12 mouse cellular contexts compared by ENCODE assay signal in the genomic region with DNA sequence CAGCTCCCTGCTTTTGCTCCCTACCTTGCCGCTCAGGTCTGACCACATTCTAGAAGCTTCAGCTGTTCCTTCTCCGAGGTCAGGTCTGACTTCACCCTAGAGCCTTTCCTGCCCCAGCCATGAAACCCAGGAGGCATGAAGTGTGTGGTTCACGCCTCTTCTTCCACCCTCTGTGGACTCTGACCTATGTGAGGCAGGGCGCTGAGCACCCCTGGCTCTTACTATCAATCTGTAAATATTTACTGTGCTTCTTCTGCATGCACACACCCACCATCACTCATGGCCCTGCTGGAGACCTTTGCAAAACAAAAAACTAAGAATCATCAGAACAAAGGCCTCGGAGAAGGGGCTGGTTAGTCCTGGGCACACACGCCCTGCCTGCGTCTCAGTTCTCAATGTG. TPM values are rescaled to one million over a fixed set of nuclear protein-coding genes. Genes with fewer than 3 reads are reported as not detected.
DNase-seq lines count a peak whose midpoint lies in the region; ATAC-seq lines count a peak whose summit lies in the region.
"Had no signal": no experiment of that assay in that cellular context is flagged by ENCODE, and none has a peak within 500 bp of the region (broad histone marks: within the 10 kb centered on the region; RNA-seq: fewer than 3 reads in every experiment).

No protein-coding gene starts in this region.

- no peaks in the 10 kb centered on the region for H3K36me3 ChIP-seq in midbrain, embryonic 10.5 days
- H3K36me3 ChIP-seq in midbrain, embryonic 14.5 days (ENCODE audit: control insufficient read depth, insufficient read depth, low read length): no peaks in the 10 kb centered on the region
- no peaks in the 10 kb centered on the region for H3K36me3 ChIP-seq in intestine, embryonic 14.5 days (ENCODE audit: control insufficient read depth, insufficient read depth, low read length)
- no peaks in the 10 kb centered on the region for H3K36me3 ChIP-seq in limb, embryonic 10.5 days
- H3K36me3 ChIP-seq in stomach, embryonic 15.5 days: no peaks in the 10 kb centered on the region
- no peaks in the 10 kb centered on the region for H3K36me3 ChIP-seq in forebrain, embryonic 13.5 days (ENCODE audit: poor library complexity, severe bottlenecking)

- ATAC-seq in midbrain, embryonic 14.5 days (ENCODE audit: low FRiP score, low TSS enrichment): no peak
- ATAC-seq in intestine, embryonic 14.5 days (replicated peaks; ENCODE audit: low FRiP score, low TSS enrichment, low read depth): peak; percentile 75
- ATAC-seq in stomach, embryonic 15.5 days (ENCODE audit: insufficient read depth, low FRiP score, low read depth): peak; percentile 72
- no peak for ATAC-seq in forebrain, embryonic 13.5 days
- ATAC-seq: activated CD4-positive, CD25-positive, alpha-beta regulatory T cell, adult 4 months had no signal

- WGBS in midbrain, embryonic 10.5 days: 75% methylated on average over 7 of the region's 7 CpGs
- 78% methylated on average over 7 of the region's 7 CpGs for WGBS in midbrain, embryonic 14.5 days
- 53% methylated on average over 7 of the region's 7 CpGs for WGBS in intestine, embryonic 14.5 days
- 78% methylated on average over 7 of the region's 7 CpGs for WGBS in limb, embryonic 10.5 days
- 53% methylated on average over 7 of the region's 7 CpGs for WGBS in stomach, embryonic 15.5 days
- 76% methylated on average over 7 of the region's 7 CpGs for WGBS in forebrain, embryonic 13.5 days

- DNase-seq in midbrain, embryonic 10.5 days (ENCODE audit: low spot score): no peak
- DNase-seq in midbrain, embryonic 14.5 days: no peak
- no peak for DNase-seq in intestine, embryonic 14.5 days (ENCODE audit: low spot score)
- DNase-seq in limb, embryonic 10.5 days (ENCODE audit: low spot score): no peak
- no peak for DNase-seq in heart, adult 8-10 months (ENCODE audit: low spot score)
- no peak for DNase-seq in adrenal gland, adult (ENCODE audit: inconsistent age in 2 of 2, low spot score in 1 of 2)
- DNase-seq: right cerebral cortex, adult 18-20 months had no signal

- 0 out of 2 replicates have a peak overlapping the region, but pooled peaks have one; percentile 4 for H3K27ac ChIP-seq in midbrain, embryonic 10.5 days (replicated peaks)
- H3K27ac ChIP-seq in midbrain, embryonic 14.5 days (replicated peaks; ENCODE audit: low read depth, low read length): no peak overlapping the region
- H3K27ac ChIP-seq in intestine, embryonic 14.5 days (ENCODE audit: low read depth): no peak overlapping the region
- H3K27ac ChIP-seq in limb, embryonic 10.5 days: peak overlapping the region; percentile 53
- H3K27ac ChIP-seq in stomach, embryonic 15.5 days: peak overlapping the region; percentile 58
- no peak overlapping the region for H3K27ac ChIP-seq in forebrain, embryonic 13.5 days

- no peak overlapping the region for H3K4me2 ChIP-seq in midbrain, embryonic 14.5 days (ENCODE audit: low read length)
- 0 out of 2 replicates have a peak overlapping the region, but pooled peaks have one; percentile 1 for H3K4me2 ChIP-seq in intestine, embryonic 14.5 days (ENCODE audit: low read length)
- 0 out of 2 replicates have a peak overlapping the region, but pooled peaks have one; percentile 13 for H3K4me2 ChIP-seq in stomach, embryonic 15.5 days
- H3K4me2 ChIP-seq in forebrain, embryonic 13.5 days: no peak overlapping the region
- H3K4me2 ChIP-seq: heart, embryonic 11.5 days had no signal

- peaks cover 29% of the 10 kb centered on the region for H3K4me1 ChIP-seq in midbrain, embryonic 10.5 days
- peaks cover 11% of the 10 kb centered on the region; the same call in 1 of the 2 replicates for H3K4me1 ChIP-seq in midbrain, embryonic 14.5 days (ENCODE audit: control insufficient read depth, insufficient read depth, low read length)
- peaks cover 23% of the 10 kb centered on the region for H3K4me1 ChIP-seq in intestine, embryonic 14.5 days (replicated peaks; ENCODE audit: control insufficient read depth, insufficient read depth, low read length)
- H3K4me1 ChIP-seq in limb, embryonic 10.5 days: peaks cover 49% of the 10 kb centered on the region
- H3K4me1 ChIP-seq in stomach, embryonic 15.5 days: peaks cover 27% of the 10 kb centered on the region
- H3K4me1 ChIP-seq in forebrain, embryonic 13.5 days: peaks cover 21% of the 10 kb centered on the region

- H3K27me3 ChIP-seq in midbrain, embryonic 10.5 days (ENCODE audit: low read depth, poor library complexity, severe bottlenecking): peaks cover 14% of the 10 kb centered on the region
- no peaks in the 10 kb centered on the region for H3K27me3 ChIP-seq in midbrain, embryonic 14.5 days (ENCODE audit: control insufficient read depth, insufficient read depth, low read length)
- H3K27me3 ChIP-seq in intestine, embryonic 14.5 days (replicated peaks; ENCODE audit: control insufficient read depth, insufficient read depth, low read length): no peaks in the 10 kb centered on the region
- no peaks in the 10 kb centered on the region for H3K27me3 ChIP-seq in limb, embryonic 10.5 days (ENCODE audit: low read depth, poor library complexity, severe bottlenecking)
- no peaks in the 10 kb centered on the region for H3K27me3 ChIP-seq in stomach, embryonic 15.5 days (replicated peaks)
- peaks cover 3% of the 10 kb centered on the region; the same call in 1 of the 2 replicates for H3K27me3 ChIP-seq in forebrain, embryonic 13.5 days

- no peak overlapping the region for H3K4me3 ChIP-seq in midbrain, embryonic 10.5 days
- H3K4me3 ChIP-seq in midbrain, embryonic 14.5 days (replicated peaks; ENCODE audit: low read depth, low read length): no peak overlapping the region
- no peak overlapping the region for H3K4me3 ChIP-seq in intestine, embryonic 14.5 days (ENCODE audit: low read depth, low read length)
- H3K4me3 ChIP-seq in limb, embryonic 10.5 days: no peak overlapping the region
- H3K4me3 ChIP-seq in stomach, embryonic 15.5 days (replicated peaks): no peak overlapping the region
- H3K4me3 ChIP-seq in forebrain, embryonic 13.5 days: no peak overlapping the region
- H3K4me3 ChIP-seq: myocyte had no signal

- H3K9ac ChIP-seq in midbrain, embryonic 14.5 days (replicated peaks; ENCODE audit: low read length): no peak overlapping the region
- no peak overlapping the region for H3K9ac ChIP-seq in intestine, embryonic 14.5 days (ENCODE audit: low read length)
- H3K9ac ChIP-seq in stomach, embryonic 15.5 days: no peak overlapping the region
- H3K9ac ChIP-seq in forebrain, embryonic 13.5 days: no peak overlapping the region

- H3K9me3 ChIP-seq in midbrain, embryonic 10.5 days (replicated peaks): no peaks in the 10 kb centered on the region
- H3K9me3 ChIP-seq in midbrain, embryonic 14.5 days (ENCODE audit: control insufficient read depth, low read length): no peaks in the 10 kb centered on the region
- H3K9me3 ChIP-seq in intestine, embryonic 14.5 days (ENCODE audit: control insufficient read depth, low read length): no peaks in the 10 kb centered on the region
- H3K9me3 ChIP-seq in limb, embryonic 10.5 days (replicated peaks): 0 out of 2 replicates have a peak, but pooled peaks cover 3% of the 10 kb centered on the region
- H3K9me3 ChIP-seq in stomach, embryonic 15.5 days: no peaks in the 10 kb centered on the region
- H3K9me3 ChIP-seq in forebrain, embryonic 13.5 days (replicated peaks): no peaks in the 10 kb centered on the region

RNA-seq across cellular contexts. Expression of gene Rbfox2, which starts 31.6 kb away (rescaled TPM):
- polyA plus RNA-seq in midbrain, embryonic 10.5 days (2016; fragmentation: Nextera tagmentation; extraction: Ambion mirVana): 35.7 and 59.4 TPM in 2 replicates
- polyA plus RNA-seq in midbrain, embryonic 14.5 days (2014; fragmentation: Nextera tagmentation; extraction: Ambion mirVana): 195 and 282 TPM in 2 replicates
- polyA plus RNA-seq in intestine, embryonic 14.5 days (2014; fragmentation: Nextera tagmentation; extraction: Ambion mirVana): 67.8 and 72.2 TPM in 2 replicates
- polyA plus RNA-seq in limb, embryonic 10.5 days (2016; fragmentation: Nextera tagmentation; extraction: Ambion mirVana): 45.8 and 62.6 TPM in 2 replicates
- polyA plus RNA-seq in stomach, embryonic 15.5 days (2015; fragmentation: Nextera tagmentation; extraction: Ambion mirVana): 54.2 and 56.8 TPM in 2 replicates
- polyA plus RNA-seq in forebrain, embryonic 13.5 days (2015; fragmentation: Nextera tagmentation; extraction: Ambion mirVana): 116 and 122 TPM in 2 replicates
- 100 to 1,000 TPM in 2 of 4 experiments, 10 to 100 TPM in 2; 87.6 to 108 (median 101) TPM for total RNA-seq in heart, adult 8-10 months (2022)

Comparison
In these comparisons a context has a peak if more than half of its experiments do, and no peak if none do; other contexts are left out.
1. H3K27ac ChIP-seq: peak in midbrain, embryonic 10.5 days (single experiment), limb, embryonic 10.5 days (single experiment) and stomach, embryonic 15.5 days (single experiment); none in midbrain, embryonic 14.5 days (single experiment), intestine, embryonic 14.5 days (single experiment) and forebrain, embryonic 13.5 days (single experiment).
2. ATAC-seq: peak in intestine, embryonic 14.5 days (single experiment) and stomach, embryonic 15.5 days (single experiment); none in midbrain, embryonic 14.5 days (single experiment) and forebrain, embryonic 13.5 days (single experiment).
3. H3K4me2 ChIP-seq: peak in intestine, embryonic 14.5 days (single experiment) and stomach, embryonic 15.5 days (single experiment); none in midbrain, embryonic 14.5 days (single experiment) and forebrain, embryonic 13.5 days (single experiment).